Mouse (Mus musculus): Measurements from ENCODE around the gene Calr.

DNA sequence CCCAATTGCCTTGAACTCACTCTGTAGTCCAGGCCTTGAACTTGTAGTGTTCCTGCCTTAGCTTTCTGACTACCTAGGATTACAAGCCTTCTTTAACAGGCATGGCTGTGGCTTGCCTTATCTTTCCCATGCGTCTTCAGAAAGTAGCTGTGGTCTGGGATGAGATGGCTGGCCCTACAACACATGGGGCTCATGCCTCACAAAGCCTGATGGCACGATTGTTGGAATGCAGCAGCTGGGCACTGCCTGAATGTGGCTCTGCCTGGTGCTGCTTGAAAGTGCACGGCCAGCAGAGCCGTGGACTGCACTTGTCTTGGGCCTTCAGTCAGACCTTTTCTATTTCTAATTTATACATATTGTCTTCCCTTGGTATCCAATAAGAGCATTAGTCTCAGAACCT lies 38.0 kb upstream of the Calr start:
- no peak for TF ChIP-seq ZNF384 (IDR thresholded peaks at IDR 0.05; ENCODE audit: low read depth, low read length)
- TF ChIP-seq HCFC1 (IDR thresholded peaks at IDR 0.05; ENCODE audit: borderline replicate concordance, insufficient read depth, low read length), result no peak
- no peak for TF ChIP-seq CHD2 (IDR thresholded peaks at IDR 0.05; ENCODE audit: low read depth, low read length)

All from ES-E14 (cell line).